Mouse (Mus musculus): ENCODE data around the gene Cd40.

The Cd40 gene

GRCm38 (mm10) chr2:165054888-165055852, at the start of gene Cd40:
Cd40 (plus strand) TSS chr2:165055627.
- peak; percentile 40 for DNase-seq (ENCODE audit: low spot score)

GRCm38 (mm10) chr2:165006813-165007212, 48.6 kb upstream of the Cd40 start:
- no peak for DNase-seq (ENCODE audit: low spot score)

GRCm38 (mm10) chr2:165007986-165008385, 47.4 kb upstream of the Cd40 start:
- no peak for DNase-seq (ENCODE audit: low spot score)

GRCm38 (mm10) chr2:165009161-165009560, 46.3 kb upstream of the Cd40 start:
- no peak for DNase-seq (ENCODE audit: low spot score)

GRCm38 (mm10) chr2:165009581-165009980, 45.8 kb upstream of the Cd40 start:
- no peak for DNase-seq (ENCODE audit: low spot score)

GRCm38 (mm10) chr2:165010351-165010750, 45.1 kb upstream of the Cd40 start:
- DNase-seq (ENCODE audit: low spot score) = no peak

- DNase-seq (ENCODE audit: low spot score) = no peak
Measured at GRCm38 (mm10) chr2:165014935-165015334, 40.5 kb upstream of the Cd40 start.

- DNase-seq (ENCODE audit: low spot score) = no peak
Measured at GRCm38 (mm10) chr2:165020490-165020889, 34.9 kb upstream of the Cd40 start.

GRCm38 (mm10) chr2:165027163-165027562, 28.3 kb upstream of the Cd40 start:
- DNase-seq (ENCODE audit: low spot score) = no peak

GRCm38 (mm10) chr2:165032533-165032932, 22.9 kb upstream of the Cd40 start:
- no peak for DNase-seq (ENCODE audit: low spot score)

GRCm38 (mm10) chr2:165033306-165033705, 22.1 kb upstream of the Cd40 start:
- no peak for DNase-seq (ENCODE audit: low spot score)

- peak; percentile 92 for DNase-seq (ENCODE audit: low spot score)
Measured at GRCm38 (mm10) chr2:165034131-165035057, 21.0 kb upstream of the Cd40 start, which contains the start of gene Ncoa5. Ncoa5 (minus strand) TSS chr2:165034867.

GRCm38 (mm10) chr2:165035058-165035431, 20.4 kb upstream of the Cd40 start:
- no peak for DNase-seq (ENCODE audit: low spot score)

GRCm38 (mm10) chr2:165037415-165037814, 18.0 kb upstream of the Cd40 start:
- DNase-seq (ENCODE audit: low spot score) = no peak

GRCm38 (mm10) chr2:165042126-165042525, 13.3 kb upstream of the Cd40 start:
- DNase-seq (ENCODE audit: low spot score) = no peak

GRCm38 (mm10) chr2:165043090-165043636, 12.3 kb upstream of the Cd40 start:
- DNase-seq (ENCODE audit: low spot score) = no peak

GRCm38 (mm10) chr2:165043729-165044128, 11.7 kb upstream of the Cd40 start:
- no peak for DNase-seq (ENCODE audit: low spot score)

- no peak for DNase-seq (ENCODE audit: low spot score)
Measured at GRCm38 (mm10) chr2:165049044-165049443, 6.4 kb upstream of the Cd40 start.

GRCm38 (mm10) chr2:165050826-165051548, 4.4 kb upstream of the Cd40 start:
- no peak for DNase-seq (ENCODE audit: low spot score)

- DNase-seq (ENCODE audit: low spot score) = no peak
Measured at GRCm38 (mm10) chr2:165051566-165051965, 3.9 kb upstream of the Cd40 start.

- no peak for DNase-seq (ENCODE audit: low spot score)
Measured at GRCm38 (mm10) chr2:165055905-165056304, 478 bp downstream of the Cd40 start.

All from spleen, adult 12 weeks (tissue).